Mouse (Mus musculus) forebrain, embryonic 11.5 days (tissue): Measurements from ENCODE around the gene Map7d2. TPM values are rescaled to one million over a fixed set of nuclear protein-coding genes. Genes with fewer than 3 reads are reported as not detected.
A peak's percentile ranks its signal among the peaks of the same experiment; 100 is the strongest.
"Not testable (repeated sequence)": the region's sequence is repeated elsewhere in the genome, so short reads cannot be mapped to it uniquely, and the experiment has no call there.

Experiments used
- ATAC-seq: fragments of 200-750 bp; cut with Nextera tagmentation; replicated peaks from 2 replicates; pipeline ENCODE4 v1.8.0; 2017; ENCODE audit warnings: moderate TSS enrichment; ENCODE audit not compliant: low FRiP score
- DNase-seq: peaks from one replicate; pipeline ENCODE4 v3.0.0-alpha.2; 2017; ENCODE audit warnings: low spot score
- H3K27ac ChIP-seq: fragments of 300-500 bp; sonication (generic); 2 replicates; pipeline ENCODE4 v1.5.1; 2014; ENCODE audit warnings: low read depth, low read length
- H3K27me3 ChIP-seq: fragments of 300-500 bp; sonication (generic); 2 replicates; pipeline ENCODE4 v1.6.1; 2014; ENCODE audit warnings: mild to moderate bottlenecking, low read length, mixed read lengths; ENCODE audit not compliant: control insufficient read depth, insufficient read depth
- H3K36me3 ChIP-seq: fragments of 300-500 bp; sonication (generic); 2 replicates; pipeline ENCODE4 v1.6.1; 2014; ENCODE audit warnings: mild to moderate bottlenecking, low read length, moderate library complexity, mixed read lengths; ENCODE audit not compliant: control insufficient read depth, insufficient read depth
- H3K4me1 ChIP-seq: fragments of 300-500 bp; sonication (generic); replicated peaks from 2 replicates; pipeline ENCODE4 v1.6.1; 2014; ENCODE audit warnings: low read length, mixed read lengths; ENCODE audit not compliant: control insufficient read depth, insufficient read depth
- H3K4me2 ChIP-seq: fragments of 300-500 bp; sonication (generic); 2 replicates; pipeline ENCODE4 v1.6.1; 2014; ENCODE audit warnings: low read depth, mild to moderate bottlenecking, low read length, moderate library complexity, mixed read lengths; ENCODE audit not compliant: severe bottlenecking
- H3K4me3 ChIP-seq: fragments of 300-500 bp; sonication (generic); 2 replicates; pipeline ENCODE4 v1.5.1; 2014; ENCODE audit warnings: low read depth, low read length
- H3K9ac ChIP-seq: fragments of 300-500 bp; sonication (generic); 2 replicates; pipeline ENCODE4 v1.6.1; 2014; ENCODE audit warnings: low read length
- H3K9me3 ChIP-seq: fragments of 300-500 bp; sonication (generic); 2 replicates; pipeline ENCODE4 v1.6.1; 2016; ENCODE audit warnings: low read length, mixed read lengths; ENCODE audit not compliant: control insufficient read depth
- WGBS: fragments of 180-500 bp; shearing (Covaris S2); extraction: QIAGEN DNeasy Blood & Tissue Kit; methylation state at CpG from one replicate; pipeline ENCODE4 v1.1.7; 2014; 5-methylcytosine and 5-hydroxymethylcytosine counted together
- polyA plus RNA-seq: library from polyadenylated mRNA; unstranded; fragments of >200 nt; fragmentation: Nextera tagmentation; extraction: Ambion mirVana; gene quantifications from 2 replicates; pipeline ENCODE4 v1.2.1, GENCODE M21; 2014

Gene Map7d2
- polyA plus RNA-seq, 1 experiment from 2014 or later: 10.8 TPM

DNA sequence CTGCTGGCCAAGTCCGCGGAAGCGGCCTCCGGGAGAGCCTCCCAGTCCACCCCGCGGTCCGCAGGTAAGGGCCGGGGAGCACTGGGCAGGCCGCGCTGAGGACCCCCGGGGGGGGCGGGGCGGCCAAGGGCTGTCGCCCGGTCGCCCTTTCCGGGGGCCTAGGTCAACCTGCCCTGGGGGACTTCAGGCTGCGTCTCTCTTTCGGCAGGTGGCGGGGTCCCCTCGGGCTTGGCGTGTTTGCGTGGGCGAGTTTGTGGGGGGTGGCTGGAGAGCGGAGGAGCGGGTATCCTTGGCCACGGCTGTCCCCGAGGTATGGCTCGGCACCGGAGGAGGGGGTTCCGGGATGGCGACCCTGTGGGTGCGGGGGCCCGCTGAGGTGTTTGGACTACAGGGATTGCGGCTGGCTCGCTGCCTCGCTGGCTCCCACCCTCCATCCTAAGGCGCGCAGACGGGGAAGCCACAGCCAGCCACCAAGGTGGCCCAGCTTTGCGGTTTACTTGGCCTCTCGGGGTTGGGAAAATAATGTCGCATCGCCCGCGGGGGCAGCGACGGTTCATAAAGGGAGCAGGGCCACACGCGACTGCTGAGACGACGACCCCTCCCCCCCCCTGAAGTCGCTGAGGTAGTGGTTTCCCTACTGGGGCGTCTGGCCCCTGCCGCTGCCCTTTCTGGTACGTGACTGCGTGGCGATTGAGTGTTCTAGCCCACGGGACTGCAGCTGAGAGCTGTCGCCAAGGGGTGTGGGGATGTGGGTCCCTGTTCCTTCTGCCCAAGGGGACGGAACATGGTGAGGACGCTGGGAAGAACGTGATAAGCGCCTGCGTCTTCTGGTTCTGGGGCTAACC lies 679 bp downstream of the Map7d2 start:
- ATAC-seq: peak; percentile 75
- Histone ChIP-seq H3K9ac (peak overlapping the region; percentile 50), H3K4me3 (peak overlapping the region; percentile 53), H3K27me3 (no peaks in the 10 kb centered on the region), H3K27ac (no peak overlapping the region), H3K4me1 (no peaks in the 10 kb centered on the region), H3K4me2 (peak overlapping the region; percentile 73), H3K9me3 (no peaks in the 10 kb centered on the region), H3K36me3 (no peaks in the 10 kb centered on the region)
- DNase-seq: peak; percentile 62
- 22% methylated on average over 55 of the region's 65 CpGs for WGBS

DNA sequence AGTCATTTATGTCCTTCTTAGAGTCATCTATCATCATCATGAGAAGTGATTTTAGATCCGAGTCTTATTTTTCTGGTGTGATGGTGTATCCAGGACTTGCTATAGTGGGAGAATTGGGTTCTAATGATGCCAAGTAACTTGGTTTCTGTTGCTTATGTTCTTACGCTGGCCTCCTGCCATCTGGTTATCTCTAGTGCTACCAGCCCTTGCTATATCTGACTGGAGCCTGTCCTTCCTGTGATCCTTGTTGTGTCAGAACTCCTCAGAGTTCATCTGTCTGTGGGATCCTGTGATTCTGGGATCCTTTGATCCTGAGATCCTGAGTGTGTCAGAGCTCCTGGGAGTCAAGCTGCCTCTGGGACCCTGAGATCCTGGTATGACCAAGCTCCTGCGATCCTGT lies 16.1 kb downstream of the Map7d2 start:
- not testable (repeated sequence) for H3K36me3 ChIP-seq, H3K9me3 ChIP-seq, H3K27me3 ChIP-seq, H3K9ac ChIP-seq, ATAC-seq, H3K27ac ChIP-seq, DNase-seq, H3K4me1 ChIP-seq, H3K4me2 ChIP-seq, H3K4me3 ChIP-seq
- 94% methylated on average over 3 of the region's 3 CpGs for WGBS

DNA sequence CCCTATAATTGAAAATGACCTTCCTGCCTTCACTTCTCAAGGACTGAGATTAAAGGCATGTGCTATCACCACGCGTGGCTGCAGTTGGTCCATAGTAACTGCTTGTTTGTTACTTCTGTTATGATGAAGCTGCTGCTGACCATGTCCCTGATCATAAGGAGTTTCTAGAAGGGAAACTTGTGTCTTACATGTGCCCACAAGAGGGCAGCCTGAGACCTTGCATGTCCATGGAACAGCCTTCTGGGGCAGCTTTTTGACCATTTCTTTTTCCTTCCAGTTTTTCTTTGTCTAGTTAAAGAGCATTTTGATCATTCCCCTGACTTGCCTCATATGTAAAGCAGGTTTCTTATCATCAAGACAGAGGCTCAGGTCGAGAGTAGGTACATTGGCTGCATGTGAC lies 27.8 kb downstream of the Map7d2 start:
- Histone ChIP-seq H3K9ac (no peak overlapping the region), H3K4me3 (no peak overlapping the region), H3K36me3 (no peaks in the 10 kb centered on the region), H3K4me1 (no peaks in the 10 kb centered on the region), H3K27ac (no peak overlapping the region), H3K4me2 (no peak overlapping the region), H3K27me3 (no peaks in the 10 kb centered on the region), H3K9me3 (no peaks in the 10 kb centered on the region)
- WGBS: 39% methylated on average over 3 of the region's 3 CpGs
- ATAC-seq: no peak
- no peak for DNase-seq

DNA sequence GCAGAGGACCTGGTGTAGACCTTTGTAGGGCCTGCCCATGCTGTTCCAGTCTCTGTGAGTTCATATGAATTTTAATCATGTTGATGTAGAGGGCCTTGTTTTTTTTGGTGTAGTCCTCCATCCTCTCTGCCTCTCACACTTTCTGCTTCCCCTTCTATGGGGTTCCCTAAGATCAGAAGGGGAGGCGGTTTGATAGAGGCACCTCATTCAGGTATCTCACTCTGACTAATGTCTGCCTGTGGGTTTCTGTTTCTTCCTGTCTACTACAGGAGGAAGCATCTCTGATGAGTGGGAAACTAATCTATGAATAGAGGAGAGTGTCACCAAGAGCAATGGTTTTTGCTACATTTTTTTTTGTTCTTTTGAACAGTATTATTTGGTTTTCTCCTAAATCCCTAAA lies 32.8 kb downstream of the Map7d2 start:
- no peaks in the 10 kb centered on the region for H3K27me3 ChIP-seq
- no peak for ATAC-seq
- WGBS: 82% methylated on average over 1 of the region's 1 CpGs

GRCm38 (mm10) chrX:159459006-159459654 lies 44.8 kb downstream of the Map7d2 start:
- DNase-seq (peak; percentile 56), ATAC-seq (peak; percentile 97)
- Histone ChIP-seq H3K4me3 (no peak overlapping the region), H3K9me3 (no peaks in the 10 kb centered on the region), H3K36me3 (no peaks in the 10 kb centered on the region), H3K4me1 (no peaks in the 10 kb centered on the region), H3K27me3 (no peaks in the 10 kb centered on the region), H3K27ac (no peak overlapping the region), H3K4me2 (peak overlapping the region; percentile 26), H3K9ac (no peak overlapping the region)
- WGBS: 32% methylated on average over 7 of the region's 7 CpGs

More for the DNA sequence above, 32.8 kb downstream of the Map7d2 start:
- Histone ChIP-seq H3K27ac (no peak overlapping the region), H3K4me1 (no peaks in the 10 kb centered on the region), H3K9ac (no peak overlapping the region), H3K4me2 (no peak overlapping the region), H3K36me3 (no peaks in the 10 kb centered on the region), H3K4me3 (no peak overlapping the region), H3K9me3 (no peaks in the 10 kb centered on the region)
- DNase-seq: no peak

DNA sequence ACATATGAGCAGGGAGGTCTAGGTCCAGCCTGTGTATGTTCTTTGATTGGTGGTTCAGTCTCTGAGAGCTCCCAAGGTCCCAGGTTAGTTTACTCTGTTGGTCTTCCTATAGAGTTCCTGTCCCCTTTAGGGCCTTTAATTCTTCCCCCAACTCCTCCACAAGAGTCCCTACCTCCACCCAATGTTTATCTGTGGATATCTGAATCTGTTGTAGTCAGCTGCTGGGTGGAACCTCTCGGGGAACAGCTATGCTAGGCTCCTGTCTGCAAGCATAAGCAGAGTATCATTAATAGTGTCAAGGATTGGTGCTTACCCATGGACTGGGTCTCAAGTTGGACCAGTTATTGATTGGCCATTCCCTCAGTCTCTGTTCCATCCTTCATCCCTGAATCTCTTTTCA lies 60.4 kb downstream of the Map7d2 start:
- no peak overlapping the region for H3K4me2 ChIP-seq
- H3K9me3 ChIP-seq: no peaks in the 10 kb centered on the region
- DNase-seq (no peak), ATAC-seq (no peak)
- H3K36me3 ChIP-seq: no peaks in the 10 kb centered on the region
- H3K9ac ChIP-seq: no peak overlapping the region
- 79% methylated on average over 1 of the region's 1 CpGs for WGBS
- H3K4me3 ChIP-seq: no peak overlapping the region
- no peaks in the 10 kb centered on the region for H3K4me1 ChIP-seq
- H3K27me3 ChIP-seq: no peaks in the 10 kb centered on the region
- H3K27ac ChIP-seq: no peak overlapping the region

- H3K27me3 ChIP-seq, H3K9me3 ChIP-seq, H3K9ac ChIP-seq, DNase-seq, H3K4me1 ChIP-seq, H3K27ac ChIP-seq, H3K4me2 ChIP-seq, ATAC-seq, H3K36me3 ChIP-seq, H3K4me3 ChIP-seq: not testable (repeated sequence)
- 84% methylated on average over 4 of the region's 4 CpGs for WGBS
Observed at GRCm38 (mm10) chrX:159478243-159478940, 64.0 kb downstream of the Map7d2 start.

GRCm38 (mm10) chrX:159484247-159484646 lies 69.9 kb downstream of the Map7d2 start:
- WGBS: 83% methylated on average over 1 of the region's 1 CpGs
- Histone ChIP-seq H3K9me3 (no peaks in the 10 kb centered on the region), H3K4me3 (no peak overlapping the region), H3K27me3 (no peaks in the 10 kb centered on the region; the same call in 1 of the 2 replicates), H3K27ac (no peak overlapping the region), H3K9ac (no peak overlapping the region), H3K4me2 (no peak overlapping the region), H3K4me1 (no peaks in the 10 kb centered on the region), H3K36me3 (no peaks in the 10 kb centered on the region)
- DNase-seq (no peak), ATAC-seq (no peak)
